Mouse (Mus musculus) stomach, embryonic 14.5 days (tissue): ENCODE data around the gene Gm20458. TPM values are rescaled to one million over a fixed set of nuclear protein-coding genes. Genes with fewer than 3 reads are reported as not detected.

Experiments used
- ATAC-seq: fragments of 200-750 bp; cut with Nextera tagmentation; 2 replicates; pipeline ENCODE4 v1.8.0; 2017; ENCODE audit warnings: low read depth, moderate TSS enrichment; ENCODE audit not compliant: insufficient number of reproducible peaks, insufficient read depth, low FRiP score
- H3K27ac ChIP-seq: fragments of 300-500 bp; sonication (generic); 2 replicates; pipeline ENCODE4 v1.5.1; 2014; ENCODE audit warnings: mild to moderate bottlenecking, low read length, moderate library complexity, mixed read lengths
- H3K27me3 ChIP-seq: fragments of 300-500 bp; sonication (generic); 2 replicates; pipeline ENCODE4 v1.6.1; 2014; ENCODE audit warnings: low read length, control low read depth, mixed read lengths; ENCODE audit not compliant: control insufficient read depth, insufficient read depth
- H3K36me3 ChIP-seq: fragments of 300-500 bp; sonication (generic); 2 replicates; pipeline ENCODE4 v1.6.1; 2014; ENCODE audit warnings: mild to moderate bottlenecking, control low read depth, low read length, moderate library complexity, mixed read lengths; ENCODE audit not compliant: control insufficient read depth, insufficient read depth
- H3K4me1 ChIP-seq: fragments of 300-500 bp; sonication (generic); 2 replicates; pipeline ENCODE4 v1.6.1; 2014; ENCODE audit warnings: low read length, control low read depth, mixed read lengths; ENCODE audit not compliant: control insufficient read depth, insufficient read depth
- H3K4me2 ChIP-seq: fragments of 300-500 bp; sonication (generic); replicated peaks from 2 replicates; pipeline ENCODE4 v1.6.1; 2014; ENCODE audit warnings: low read depth, low read length, control low read depth
- H3K4me3 ChIP-seq: fragments of 300-500 bp; sonication (generic); 2 replicates; pipeline ENCODE4 v1.5.1; 2014; ENCODE audit warnings: low read depth, low read length, control low read depth
- H3K9ac ChIP-seq: fragments of 300-500 bp; sonication (generic); replicated peaks from 2 replicates; pipeline ENCODE4 v1.6.1; 2014; ENCODE audit warnings: low read depth, mild to moderate bottlenecking, control low read depth, low read length, moderate library complexity, mixed read lengths
- H3K9me3 ChIP-seq: fragments of 300-500 bp; sonication (generic); 2 replicates; pipeline ENCODE4 v1.6.1; 2016; ENCODE audit warnings: low read depth, low read length, control low read depth; ENCODE audit not compliant: control insufficient read depth
- WGBS: fragments of 180-500 bp; shearing (Covaris S2); extraction: QIAGEN DNeasy Blood & Tissue Kit; methylation state at CpG from one replicate; pipeline ENCODE4 v1.1.7; 2014; 5-methylcytosine and 5-hydroxymethylcytosine counted together
- polyA plus RNA-seq: library from polyadenylated mRNA; unstranded; fragments of >200 nt; fragmentation: Nextera tagmentation; extraction: Ambion mirVana; gene quantifications from 2 replicates; pipeline ENCODE4 v1.2.1, GENCODE M21; 2014

Gm20458 gene
- polyA plus RNA-seq, 1 experiment from 2014 or later = 7.0 TPM

GRCm38 (mm10) chr2:164430697-164431096 is 30.1 kb upstream of the Gm20458 start:
- H3K4me2 ChIP-seq = peak overlapping the region; percentile 15; the same call in 1 of the 2 replicates

GRCm38 (mm10) chr2:164431676-164432465 is 28.9 kb upstream of the Gm20458 start:
- no peaks in the 10 kb centered on the region for H3K27me3 ChIP-seq
- peak overlapping the region; percentile 64 for H3K27ac ChIP-seq
- H3K36me3 ChIP-seq = peaks cover 7% of the 10 kb centered on the region; the same call in 1 of the 2 replicates
- H3K4me2 ChIP-seq = peak overlapping the region; percentile 15; the same call in 1 of the 2 replicates
- H3K9me3 ChIP-seq = no peaks in the 10 kb centered on the region
- H3K9ac ChIP-seq = no peak overlapping the region
- 53% methylated on average over 9 of the region's 9 CpGs for WGBS
- peaks cover 64% of the 10 kb centered on the region for H3K4me1 ChIP-seq
- ATAC-seq = 0 out of 2 replicates have a peak, but pooled peaks have one; percentile 30
- H3K4me3 ChIP-seq = no peak overlapping the region

More at GRCm38 (mm10) chr2:164430697-164431096, 30.1 kb upstream of the Gm20458 start:
- H3K27ac ChIP-seq = peak overlapping the region; percentile 0; the same call in 1 of the 2 replicates
- WGBS = 8% methylated on average over 7 of the region's 7 CpGs
- no peaks in the 10 kb centered on the region for H3K27me3 ChIP-seq
- H3K36me3 ChIP-seq = peaks cover 15% of the 10 kb centered on the region; the same call in 1 of the 2 replicates
- 0 out of 2 replicates have a peak overlapping the region, but pooled peaks have one; percentile 1 for H3K4me3 ChIP-seq
- ATAC-seq = 0 out of 2 replicates have a peak, but pooled peaks have one; percentile 37
- no peaks in the 10 kb centered on the region for H3K9me3 ChIP-seq
- no peak overlapping the region for H3K9ac ChIP-seq
- H3K4me1 ChIP-seq = peaks cover 55% of the 10 kb centered on the region

- 17% methylated on average over 22 of the region's 22 CpGs for WGBS
- no peak overlapping the region; the same call in 1 of the 2 replicates for H3K9ac ChIP-seq
- no peaks in the 10 kb centered on the region for H3K9me3 ChIP-seq
- H3K27ac ChIP-seq = peak overlapping the region; percentile 64
- H3K4me3 ChIP-seq = no peak overlapping the region
- ATAC-seq = no peak
- H3K4me1 ChIP-seq = peaks cover 70% of the 10 kb centered on the region
- no peaks in the 10 kb centered on the region for H3K27me3 ChIP-seq
- H3K4me2 ChIP-seq = peak overlapping the region; percentile 15
- 0 out of 2 replicates have a peak, but pooled peaks cover 4% of the 10 kb centered on the region for H3K36me3 ChIP-seq
These were observed 28.1 kb upstream of the Gm20458 start for GRCm38 (mm10) chr2:164432541-164433191.

GRCm38 (mm10) chr2:164433278-164433895 is 27.4 kb upstream of the Gm20458 start:
- Histone ChIP-seq H3K4me3 (no peak overlapping the region), H3K9me3 (no peaks in the 10 kb centered on the region), H3K4me2 (no peak overlapping the region), H3K4me1 (peaks cover 73% of the 10 kb centered on the region), H3K27ac (peak overlapping the region; percentile 64; the same call in 1 of the 2 replicates), H3K27me3 (no peaks in the 10 kb centered on the region), H3K9ac (no peak overlapping the region), H3K36me3 (0 out of 2 replicates have a peak, but pooled peaks cover 4% of the 10 kb centered on the region)
- ATAC-seq = no peak
- 69% methylated on average over 9 of the region's 9 CpGs for WGBS

GRCm38 (mm10) chr2:164434681-164435080 is 26.1 kb upstream of the Gm20458 start:
- Histone ChIP-seq H3K27me3 (no peaks in the 10 kb centered on the region), H3K9ac (no peak overlapping the region), H3K9me3 (no peaks in the 10 kb centered on the region), H3K27ac (peak overlapping the region; percentile 41; the same call in 1 of the 2 replicates), H3K4me2 (no peak overlapping the region), H3K4me3 (no peak overlapping the region), H3K36me3 (0 out of 2 replicates have a peak, but pooled peaks cover under 1% of the 10 kb centered on the region), H3K4me1 (peaks cover 82% of the 10 kb centered on the region)
- no peak for ATAC-seq
- WGBS = 47% methylated on average over 3 of the region's 3 CpGs

- Histone ChIP-seq H3K27me3 (no peaks in the 10 kb centered on the region), H3K4me1 (peaks cover 85% of the 10 kb centered on the region), H3K4me3 (no peak overlapping the region), H3K4me2 (no peak overlapping the region), H3K27ac (peak overlapping the region; percentile 82; the same call in 1 of the 2 replicates), H3K9ac (no peak overlapping the region), H3K36me3 (no peaks in the 10 kb centered on the region), H3K9me3 (no peaks in the 10 kb centered on the region)
- 35% methylated on average over 5 of the region's 5 CpGs for WGBS
- no peak for ATAC-seq
These were observed 25.3 kb upstream of the Gm20458 start for GRCm38 (mm10) chr2:164435216-164436090.

- Histone ChIP-seq H3K9ac (0 out of 2 replicates have a peak overlapping the region, but pooled peaks have one; percentile 10), H3K27ac (peak overlapping the region; percentile 82), H3K9me3 (no peaks in the 10 kb centered on the region), H3K4me2 (peak overlapping the region; percentile 26), H3K4me1 (peaks cover 77% of the 10 kb centered on the region), H3K4me3 (no peak overlapping the region), H3K27me3 (no peaks in the 10 kb centered on the region), H3K36me3 (no peaks in the 10 kb centered on the region)
- no peak for ATAC-seq
- 25% methylated on average over 8 of the region's 8 CpGs for WGBS
These were observed 24.4 kb upstream of the Gm20458 start for GRCm38 (mm10) chr2:164436215-164436913.
